Mouse (Mus musculus) CH12.LX (cell line): ENCODE data around the gene Clpb. TPM values are rescaled to one million over a fixed set of nuclear protein-coding genes. Genes with fewer than 3 reads are reported as not detected.

Experiments
- DNase-seq: peaks from one replicate; pipeline ENCODE4 v3.0.0-alpha.2; 2013; ENCODE audit errors: extremely low read depth
- H3K27ac ChIP-seq: 2 replicates; pipeline ENCODE4 v1.5.1; 2012; ENCODE audit warnings: low read depth, mild to moderate bottlenecking, control low read depth, moderate library complexity; ENCODE audit not compliant: insufficient read depth
- H3K27me3 ChIP-seq: replicated peaks from 2 replicates; pipeline ENCODE3; 2012; ENCODE audit warnings: inconsistent platforms
- H3K36me3 ChIP-seq, 2 experiments: replicated peaks in 1 of 2; 2 replicates each; pipeline versions ENCODE3 to v1.6.1; 2012; ENCODE audit warnings: inconsistent platforms in 1 of 2, low read length in 1 of 2, mild to moderate bottlenecking in 1 of 2, mixed read lengths in 1 of 2, moderate library complexity in 1 of 2; ENCODE audit not compliant: control insufficient read depth in 1 of 2, insufficient read depth in 1 of 2
- H3K4me1 ChIP-seq, 2 experiments: 2 replicates each; pipeline ENCODE4 v1.6.1; 2012; ENCODE audit warnings: inconsistent platforms in 1 of 2, moderate library complexity in 1 of 2; ENCODE audit not compliant: insufficient read depth in 2 of 2, control insufficient read depth in 1 of 2
- H3K4me2 ChIP-seq: 2 replicates; pipeline ENCODE4 v1.6.1; 2012; ENCODE audit warnings: low read depth, mild to moderate bottlenecking, control low read depth; ENCODE audit not compliant: poor library complexity, insufficient read depth, severe bottlenecking
- H3K4me3 ChIP-seq, 3 experiments: fragments of 150-350 bp in 1 of 3; sonication (generic) in 1 of 3; replicated peaks in 1 of 3; 2 replicates each; pipeline versions ENCODE3 to v1.5.1; 2011 to 2012; ENCODE audit warnings: low read depth in 2 of 3, low read length in 2 of 3, mild to moderate bottlenecking in 2 of 3, moderate library complexity in 2 of 3, control low read depth in 1 of 3, improper control_type of control experiment in 1 of 3, inconsistent platforms in 1 of 3, mixed read lengths in 1 of 3; ENCODE audit not compliant: poor library complexity in 1 of 3
- H3K79me2 ChIP-seq: replicated peaks from 2 replicates; pipeline ENCODE4 v1.6.1; 2012; ENCODE audit warnings: mild to moderate bottlenecking, moderate library complexity; ENCODE audit not compliant: control insufficient read depth, poor library complexity, insufficient read depth, severe bottlenecking; ENCODE audit errors: extremely low read depth
- H3K9ac ChIP-seq: 2 replicates; pipeline ENCODE4 v1.6.1; 2012; ENCODE audit warnings: low read depth, mild to moderate bottlenecking, control low read depth, moderate library complexity; ENCODE audit not compliant: insufficient read depth
- H3K9me3 ChIP-seq: replicated peaks from 2 replicates; pipeline ENCODE3; 2012; ENCODE audit warnings: low read length, inconsistent platforms, mixed read lengths
- BHLHE40 ChIP-seq: IDR thresholded peaks from 2 replicates; pipeline ENCODE4 v1.6.1; 2011; ENCODE audit warnings: mild to moderate bottlenecking, low read depth, low read length, improper control_type of control experiment
- CHD1 ChIP-seq: IDR thresholded peaks from 2 replicates; pipeline ENCODE4 v1.6.1; 2012; ENCODE audit warnings: low read depth, low read length, improper control_type of control experiment, inconsistent platforms
- CTCF ChIP-seq, 2 experiments: IDR thresholded peaks in 1 of 2; conservative IDR thresholded peaks in 1 of 2; 2 replicates each; pipeline ENCODE4 v1.5.1; 2011 to 2012; ENCODE audit warnings: low read depth in 2 of 2, low read length in 2 of 2, improper control_type of control experiment in 1 of 2, inconsistent platforms in 1 of 2, mild to moderate bottlenecking in 1 of 2, moderate library complexity in 1 of 2
- E2F4 ChIP-seq: IDR thresholded peaks from 2 replicates; pipeline ENCODE4 v1.6.1; 2011; ENCODE audit warnings: low read depth, low read length, improper control_type of control experiment; ENCODE audit not compliant: insufficient replicate concordance
- ELF1 ChIP-seq: IDR thresholded peaks from 2 replicates; pipeline ENCODE4 v1.6.1; 2014; ENCODE audit warnings: low read depth, mild to moderate bottlenecking, inconsistent platforms, low read length, improper control_type of control experiment
- EP300 ChIP-seq: IDR thresholded peaks from 2 replicates; pipeline ENCODE4 v1.6.1; 2011; ENCODE audit warnings: low read length, improper control_type of control experiment
- JUND ChIP-seq: conservative IDR thresholded peaks from 2 replicates; pipeline ENCODE4 v1.6.1; 2011; ENCODE audit warnings: low read depth, low read length, improper control_type of control experiment
- KAT2A ChIP-seq: IDR thresholded peaks from 2 replicates; pipeline ENCODE4 v1.6.1; 2012; ENCODE audit warnings: low read length, improper control_type of control experiment, inconsistent platforms; ENCODE audit not compliant: insufficient replicate concordance
- MAFK ChIP-seq: IDR thresholded peaks from 2 replicates; pipeline ENCODE4 v1.6.1; 2011; ENCODE audit warnings: low read length, improper control_type of control experiment; ENCODE audit not compliant: insufficient replicate concordance
- MYC ChIP-seq: IDR thresholded peaks from 2 replicates; pipeline ENCODE4 v1.6.1; 2011; ENCODE audit warnings: low read depth, mild to moderate bottlenecking, improper control_type of control experiment, low read length
- NRF1 ChIP-seq: IDR thresholded peaks from 2 replicates; pipeline ENCODE4 v1.6.1; 2014; ENCODE audit warnings: low read depth, mild to moderate bottlenecking, inconsistent platforms, low read length, improper control_type of control experiment, moderate library complexity
- PAX5 ChIP-seq: IDR thresholded peaks from 2 replicates; pipeline ENCODE4 v1.6.1; 2012; ENCODE audit warnings: low read length, inconsistent platforms, mixed read lengths
- POLR2A ChIP-seq: IDR thresholded peaks from 2 replicates; pipeline ENCODE4 v1.6.1; 2011; ENCODE audit warnings: low read depth, mild to moderate bottlenecking, improper control_type of control experiment, low read length
- POLR2AphosphoS2 ChIP-seq: IDR thresholded peaks from 2 replicates; pipeline ENCODE4 v1.6.1; 2011; ENCODE audit warnings: low read depth, low read length, improper control_type of control experiment
- RAD21 ChIP-seq: IDR thresholded peaks from 2 replicates; pipeline ENCODE4 v1.6.1; 2011; ENCODE audit warnings: low read depth, mild to moderate bottlenecking, low read length, improper control_type of control experiment, moderate library complexity
- RCOR1 ChIP-seq: conservative IDR thresholded peaks from 2 replicates; pipeline ENCODE4 v1.6.1; 2012; ENCODE audit warnings: low read depth, mild to moderate bottlenecking, inconsistent platforms, low read length, improper control_type of control experiment
- SIN3A ChIP-seq: IDR thresholded peaks from 2 replicates; pipeline ENCODE4 v1.6.1; 2012; ENCODE audit warnings: low read length, improper control_type of control experiment, inconsistent platforms
- SMC3 ChIP-seq: IDR thresholded peaks from 2 replicates; pipeline ENCODE4 v1.6.1; 2011; ENCODE audit warnings: low read depth, low read length, improper control_type of control experiment
- TBP ChIP-seq: conservative IDR thresholded peaks from 2 replicates; pipeline ENCODE4 v1.6.1; 2011; ENCODE audit warnings: low read depth, low read length, improper control_type of control experiment
- TCF12 ChIP-seq: IDR thresholded peaks from 2 replicates; pipeline ENCODE4 v1.6.1; 2014; ENCODE audit warnings: low read depth, mild to moderate bottlenecking, inconsistent platforms, low read length, improper control_type of control experiment
- UBTF ChIP-seq: IDR thresholded peaks from 2 replicates; pipeline ENCODE4 v1.6.1; 2012; ENCODE audit warnings: low read depth, mild to moderate bottlenecking, inconsistent platforms, low read length, improper control_type of control experiment, moderate library complexity
- USF1 ChIP-seq: IDR thresholded peaks from 2 replicates; pipeline ENCODE4 v1.6.1; 2014; ENCODE audit warnings: low read depth, mild to moderate bottlenecking, inconsistent platforms, low read length, improper control_type of control experiment
- USF2 ChIP-seq: conservative IDR thresholded peaks from 2 replicates; pipeline ENCODE4 v1.6.1; 2011; ENCODE audit warnings: low read depth, low read length, improper control_type of control experiment
- dilution Hi-C: fragments of 300-500 bp; cut with MboI; formaldehyde crosslinking; loops from 2 replicates; pipeline ENCODE4 v1.14.3; 2020; ENCODE audit warnings: low sequenced_read_pairs; ENCODE audit not compliant: extremely low pct_unique_long_range_greater_than_20kb, extremely low pct_ligation_motif_present
- in situ Hi-C: fragments of 300-500 bp; cut with MboI; formaldehyde crosslinking; loops from 3 replicates; pipeline ENCODE4 v1.14.3; 2019; ENCODE audit warnings: low sequenced_read_pairs, low pct_ligation_motif_present, low pct_unique_long_range_greater_than_20kb, mixed read lengths
- polyA plus RNA-seq: library from polyadenylated mRNA; unstranded; fragments of >175 nt; gene quantifications from 2 replicates; pipeline ENCODE4 v1.2.1, GENCODE M21; 2012; ENCODE audit warnings: low read depth; ENCODE audit not compliant: insufficient read length
- total RNA-seq, 2 experiments: library from RNA; depleted of rRNA; stranded (reverse); fragments of 300-350 nt in 1 of 2; fragments of >200 nt in 1 of 2; gene quantifications; 2 replicates each; pipeline ENCODE4 v1.2.3; 2012 to 2014

The Clpb gene
- total and polyA plus RNA-seq, 3 experiments: 25.5 to 68.4 (median 41.7) TPM

- Histone ChIP-seq H3K4me3 (no peak overlapping the region), H3K79me2 (no peaks in the 10 kb centered on the region), H3K27me3 (peaks cover 13% of the 10 kb centered on the region), H3K9ac (no peak overlapping the region), H3K27ac (no peak overlapping the region), H3K9me3 (no peaks in the 10 kb centered on the region), H3K4me2 (no peak overlapping the region), H3K36me3 (no peaks in the 10 kb centered on the region), H3K4me1 (0 out of 4 replicates have a peak, but pooled peaks cover 0 to 3% of the 10 kb centered on the region in 2 experiments)
- TF ChIP-seq RAD21: no peak
- TF ChIP-seq USF2: no peak
- no peak for TF ChIP-seq SIN3A
- no peak for TF ChIP-seq POLR2A
- no peak for TF ChIP-seq ELF1
- no peak for TF ChIP-seq UBTF
- no peak for TF ChIP-seq TBP
- no peak for TF ChIP-seq POLR2AphosphoS2
- TF ChIP-seq KAT2A: no peak
- TF ChIP-seq EP300: no peak
- TF ChIP-seq JUND: no peak
- no peak for TF ChIP-seq BHLHE40
- no peak for TF ChIP-seq E2F4
- TF ChIP-seq MYC: no peak
- no peak for TF ChIP-seq RCOR1
- TF ChIP-seq USF1: no peak
- TF ChIP-seq CHD1: no peak
- TF ChIP-seq NRF1: no peak
- no peak for TF ChIP-seq TCF12
- TF ChIP-seq CTCF (conservative IDR thresholded peaks at IDR 0.05 in 1 of 2, IDR thresholded peaks at IDR 0.05 in 1 of 2; ENCODE audit: low read depth in 2 of 2, low read length in 2 of 2): no peak
- in situ Hi-C loops (no loop called here), dilution Hi-C loops (no loop called here)
- no peak for DNase-seq
These were observed 19.6 kb upstream of the Clpb start for GRCm38 (mm10) chr7:101643879-101644278.

GRCm38 (mm10) chr7:101649729-101650128 is 13.7 kb upstream of the Clpb start:
- no peak for DNase-seq
- dilution Hi-C loops (no loop called here), in situ Hi-C loops (loop anchor here (25.0 kb wide), 1 partner anchor 613 kb away; the partner anchor contains the start of genes Rhog and Stim1)
- Histone ChIP-seq H3K4me1 (peaks cover 2 to 3% of the 10 kb centered on the region in 2 experiments; a peak in 1 of 4 replicates), H3K27me3 (peaks cover 1% of the 10 kb centered on the region), H3K9ac (no peak overlapping the region), H3K27ac (no peak overlapping the region), H3K4me2 (no peak overlapping the region), H3K36me3 (no peaks in the 10 kb centered on the region), H3K9me3 (no peaks in the 10 kb centered on the region), H3K79me2 (no peaks in the 10 kb centered on the region), H3K4me3 (no peak overlapping the region)
- TF ChIP-seq POLR2A: no peak
- TF ChIP-seq MAFK: no peak
- no peak for TF ChIP-seq PAX5
- no peak for TF ChIP-seq SMC3
- TF ChIP-seq USF2: no peak
